Mouse (Mus musculus) bone marrow macrophage, adult 2 months (primary cell): ENCODE results near the gene Dap3.
"Not testable (repeated sequence)": the region's sequence is repeated elsewhere in the genome, so short reads cannot be mapped to it uniquely, and the experiment has no call there.

ENCODE experiments used
- CTCF ChIP-seq: IDR thresholded peaks from 2 replicates; pipeline ENCODE4 v1.5.1; 2012; ENCODE audit warnings: low read depth, mild to moderate bottlenecking, low read length, moderate library complexity
- POLR2A ChIP-seq: IDR thresholded peaks from 2 replicates; pipeline ENCODE4 v1.6.1; 2012; ENCODE audit warnings: mild to moderate bottlenecking, low read depth, low read length, borderline replicate concordance

- not testable (repeated sequence) for TF ChIP-seq CTCF, POLR2A
Measured at GRCm38 (mm10) chr3:88893011-88893410, 58.0 kb downstream of the Dap3 start.
